Mouse (Mus musculus) A20 (cell line): ENCODE measurements around the gene Mrpl24.
"Not testable (repeated sequence)": the region's sequence is repeated elsewhere in the genome, so short reads cannot be mapped to it uniquely, and the experiment has no call there.

Experiments used
- DNase-seq: peaks from one replicate; pipeline ENCODE4 v3.0.0-alpha.2; 2011; ENCODE audit warnings: low read depth, low spot score

Mrpl24 gene

DNA sequence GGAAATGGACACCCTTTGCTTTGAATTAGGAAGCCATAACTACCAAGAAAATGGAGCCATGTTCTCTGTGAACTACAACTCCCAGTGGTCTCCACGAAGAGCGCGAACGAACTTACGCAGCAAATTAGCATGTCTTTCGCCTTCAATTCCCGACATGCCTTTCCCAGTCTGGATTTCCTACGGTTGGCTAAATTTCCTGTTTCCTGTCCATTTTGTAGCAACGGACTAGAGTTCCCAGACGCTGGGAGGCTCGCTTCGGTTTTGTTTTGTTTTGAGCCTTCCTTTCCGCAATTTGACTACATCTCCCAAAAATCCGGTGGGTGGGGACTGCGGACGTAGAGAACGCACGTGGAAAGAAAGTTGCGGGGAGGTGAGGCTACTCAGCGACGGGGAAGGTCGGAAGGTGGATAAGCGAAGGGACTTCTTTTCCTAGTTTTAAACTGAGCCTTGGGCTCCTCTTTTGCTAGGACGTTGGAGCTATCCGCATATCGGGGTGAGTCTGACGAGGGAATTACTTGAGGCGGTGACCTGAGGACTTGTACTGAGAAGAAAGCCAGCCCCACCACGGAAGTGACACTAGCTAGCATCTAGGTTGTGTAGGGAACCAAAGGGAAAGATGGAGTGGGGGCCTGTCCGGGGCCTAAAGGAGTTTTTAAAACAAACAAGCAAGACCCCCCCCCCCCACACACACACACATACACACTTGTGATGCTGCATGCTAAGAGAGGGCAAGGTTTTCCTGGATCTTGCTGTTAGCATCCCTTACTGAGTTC, at the start of gene Mrpl24:
TSS of gene Mrpl24 (plus strand) at position 171 of the 773 bp plus-strand sequence.
- peak; percentile 83 for DNase-seq

DNA sequence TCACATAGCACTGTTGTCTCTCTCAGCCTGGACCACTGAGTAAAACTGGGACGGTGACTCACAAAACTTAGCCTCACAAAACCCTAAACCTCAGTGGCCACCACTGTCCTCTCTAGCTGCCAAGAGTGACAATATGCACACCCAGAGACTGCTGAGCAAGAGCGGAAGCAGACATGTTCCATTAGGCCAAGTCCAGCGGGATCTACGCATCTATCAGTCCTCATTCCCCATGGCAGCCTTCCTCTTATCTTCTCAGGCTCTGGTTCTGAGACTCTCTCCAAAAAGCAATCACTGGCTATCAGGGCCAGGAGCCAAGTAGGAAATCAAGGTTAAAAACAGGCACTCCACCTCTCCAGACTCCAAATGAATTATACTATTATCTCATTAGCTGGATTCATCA, 41.6 kb upstream of the Mrpl24 start:
- DNase-seq: no peak

DNA sequence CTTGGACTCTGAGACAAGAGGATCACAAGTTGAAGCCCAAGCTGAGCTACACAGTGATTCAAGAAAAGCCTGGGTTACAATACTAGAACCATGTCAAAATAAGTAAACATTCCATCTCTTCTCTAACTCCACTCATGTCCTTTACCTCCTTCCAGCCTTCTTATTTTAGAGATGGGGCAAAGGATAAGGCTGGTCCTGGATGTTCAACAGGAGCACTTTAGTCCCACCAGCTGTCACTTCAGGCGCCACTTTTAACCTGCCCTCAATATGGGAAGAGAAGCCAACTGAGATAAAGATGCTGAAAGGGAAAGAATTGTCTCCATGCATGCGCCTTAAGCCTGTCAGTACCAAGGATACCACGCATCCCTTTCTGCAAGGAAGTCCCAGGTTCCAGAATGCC, 35.0 kb upstream of the Mrpl24 start:
- no peak for DNase-seq

DNA sequence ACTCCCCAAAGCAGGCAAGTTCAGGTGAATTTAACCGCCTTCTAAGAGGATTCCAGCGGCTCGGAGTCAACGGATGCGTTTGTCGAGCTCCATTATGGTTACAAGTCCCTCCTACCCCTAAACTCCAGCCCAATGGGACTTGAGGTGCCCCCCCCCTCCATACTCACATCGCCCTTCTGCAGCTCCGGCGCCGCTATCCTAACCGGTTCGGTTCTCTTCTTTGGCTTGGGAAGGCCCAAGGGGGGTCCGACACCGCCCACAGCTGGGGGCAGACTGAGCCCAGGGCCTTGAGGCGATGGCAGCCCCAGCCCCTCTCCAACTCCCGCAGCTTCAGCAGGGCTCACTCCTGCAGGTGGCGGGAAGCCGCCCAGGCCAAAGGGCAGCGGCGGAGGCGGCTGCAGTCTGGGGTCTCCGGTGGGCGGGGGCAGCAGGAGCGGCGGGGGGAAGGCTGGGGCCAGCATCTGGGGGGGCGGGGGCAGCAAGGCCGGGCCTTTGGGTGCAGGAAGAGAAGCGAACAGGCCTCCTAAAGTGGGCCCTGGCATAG, 34.5 kb upstream of the Mrpl24 start:
- peak; percentile 67 for DNase-seq

DNA sequence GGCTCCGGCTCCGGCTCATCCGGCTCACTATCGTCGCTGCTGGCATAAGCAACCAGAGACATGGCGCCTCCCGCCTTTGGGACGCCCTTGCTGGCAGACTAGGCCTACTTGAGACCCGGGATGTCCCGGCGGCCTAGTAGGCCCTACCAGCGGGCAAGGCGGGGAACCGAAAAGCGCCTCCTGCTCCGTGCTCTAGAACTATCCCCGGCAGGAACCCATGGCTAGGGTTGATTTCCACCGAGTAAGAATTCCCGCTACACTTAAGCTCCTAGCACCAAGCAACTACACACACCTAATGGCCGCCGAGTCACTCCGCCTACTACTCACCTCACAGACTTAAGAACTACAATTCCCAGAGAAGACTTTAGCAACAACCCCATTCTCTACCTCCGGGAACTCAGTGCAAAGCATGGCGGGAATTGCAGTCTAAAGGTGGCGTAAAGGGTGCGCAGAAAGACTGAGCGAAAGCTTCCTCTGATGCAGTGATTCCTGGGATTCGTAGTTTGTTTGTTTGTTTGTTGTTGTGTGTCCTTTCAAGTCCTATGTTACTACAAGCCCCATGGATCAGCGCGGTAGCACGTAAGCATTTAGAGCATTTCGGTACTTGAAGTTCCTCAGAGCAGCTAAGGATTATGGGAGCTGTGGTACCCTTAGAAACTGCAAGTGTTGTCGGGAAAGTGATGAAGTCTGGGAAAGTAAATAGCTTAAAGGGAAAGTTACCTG, 33.9 kb upstream of the Mrpl24 start, which contains the start of gene Prcc:
TSS of gene Prcc (minus strand) at position 328 of the 723 bp plus-strand sequence.
- DNase-seq: peak; percentile 97

DNA sequence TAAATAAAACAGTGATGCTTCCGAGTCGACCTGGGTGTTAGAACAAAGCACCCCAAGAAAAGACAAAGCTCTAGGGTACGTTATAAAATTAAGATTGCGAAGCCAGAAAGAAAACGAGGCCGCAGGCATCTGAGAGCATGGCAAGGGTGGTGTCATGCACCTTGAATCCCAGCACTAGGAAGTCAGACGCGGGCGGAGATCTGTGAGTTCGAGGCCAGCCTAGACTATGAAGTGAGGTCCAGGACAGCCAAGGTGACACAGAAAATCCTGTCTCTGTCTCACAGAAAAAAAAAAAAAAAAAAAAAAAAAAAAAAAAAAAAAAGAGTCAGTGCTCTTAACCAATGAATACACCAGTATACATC, 33.3 kb upstream of the Mrpl24 start:
- DNase-seq: no peak

DNA sequence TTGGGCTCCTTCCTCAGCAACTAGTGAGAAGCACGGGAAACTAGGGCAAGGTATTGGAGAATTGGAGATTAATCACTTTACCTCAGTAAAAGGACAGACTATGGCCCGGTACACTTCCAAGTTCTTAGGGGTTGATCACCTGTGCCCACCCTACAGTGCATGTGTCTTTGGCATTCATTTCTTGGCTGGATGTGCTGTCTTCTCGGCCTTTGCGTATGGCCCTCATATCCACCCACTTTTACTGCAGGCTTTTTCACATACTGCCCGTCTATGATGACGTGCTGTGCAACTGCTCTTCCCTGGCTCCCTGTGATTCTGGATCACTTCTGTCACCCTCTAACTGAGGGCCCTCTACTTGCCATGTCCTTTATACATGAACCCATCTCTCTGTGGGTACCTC, 32.9 kb upstream of the Mrpl24 start:
- DNase-seq: no peak

DNA sequence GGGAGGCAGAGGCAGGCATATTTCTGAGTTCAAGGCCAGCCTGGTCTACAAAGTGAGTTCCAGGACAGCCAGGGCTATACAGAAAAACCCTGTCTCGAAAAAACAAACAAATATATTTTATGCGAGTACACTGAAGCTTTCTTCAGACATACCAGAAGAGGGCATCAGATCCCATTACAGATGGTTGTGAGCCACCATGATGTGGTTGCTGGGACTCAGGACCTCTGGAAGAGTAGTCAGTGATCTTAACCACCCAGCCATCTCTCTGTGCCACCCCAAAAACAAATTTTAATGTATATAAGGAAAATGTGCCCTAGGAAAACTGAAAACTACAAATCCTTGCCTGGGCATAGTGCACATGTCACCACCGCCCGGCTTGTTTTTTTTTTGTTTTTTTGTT, 31.9 kb upstream of the Mrpl24 start:
- peak; percentile 50 for DNase-seq

DNA sequence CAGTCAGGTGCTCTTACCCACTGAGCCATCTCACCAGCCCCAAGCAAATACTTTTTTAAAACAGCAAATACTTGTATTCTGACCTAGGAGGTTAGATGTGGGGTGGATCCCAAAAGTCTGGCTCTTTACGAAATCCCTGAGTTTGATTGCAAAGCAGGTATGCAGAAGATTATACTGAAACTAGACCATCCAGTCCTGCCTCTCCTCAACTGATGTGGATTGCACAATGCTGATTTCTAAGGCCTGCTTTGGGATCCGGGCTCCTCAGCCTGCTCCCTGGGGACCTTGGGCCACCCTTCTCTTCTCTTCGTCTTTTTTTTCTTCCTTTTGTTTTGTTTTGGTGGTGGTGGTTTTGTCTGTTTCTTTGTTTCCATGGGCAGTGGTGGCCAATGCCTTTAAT, 27.8 kb upstream of the Mrpl24 start:
- DNase-seq: no peak

DNA sequence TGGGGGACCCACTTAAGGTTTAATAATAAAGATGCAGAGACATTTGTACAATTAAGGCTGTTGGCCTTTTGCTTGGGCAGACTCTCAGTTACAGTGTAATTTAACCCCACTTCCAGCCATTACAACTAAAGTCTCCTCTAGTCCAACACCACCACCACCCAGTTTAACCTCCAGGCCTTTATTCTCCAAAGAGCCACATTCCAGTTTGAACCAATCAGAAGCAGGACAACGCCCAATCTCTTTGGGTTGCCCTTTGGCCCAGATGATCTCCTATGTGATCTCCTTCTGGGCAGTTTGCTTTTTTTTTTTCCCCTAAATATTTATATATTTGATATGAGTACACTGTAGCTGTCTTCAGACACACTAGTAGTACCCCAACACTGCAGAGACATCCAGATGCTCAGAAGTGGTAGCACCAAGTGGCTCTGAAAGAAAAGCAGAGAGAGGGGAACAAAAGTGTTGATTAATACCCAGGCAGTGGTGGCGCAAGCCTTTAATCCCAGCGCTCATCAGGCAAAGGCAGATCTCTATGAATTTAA, 25.9 kb upstream of the Mrpl24 start:
- no peak for DNase-seq

DNA sequence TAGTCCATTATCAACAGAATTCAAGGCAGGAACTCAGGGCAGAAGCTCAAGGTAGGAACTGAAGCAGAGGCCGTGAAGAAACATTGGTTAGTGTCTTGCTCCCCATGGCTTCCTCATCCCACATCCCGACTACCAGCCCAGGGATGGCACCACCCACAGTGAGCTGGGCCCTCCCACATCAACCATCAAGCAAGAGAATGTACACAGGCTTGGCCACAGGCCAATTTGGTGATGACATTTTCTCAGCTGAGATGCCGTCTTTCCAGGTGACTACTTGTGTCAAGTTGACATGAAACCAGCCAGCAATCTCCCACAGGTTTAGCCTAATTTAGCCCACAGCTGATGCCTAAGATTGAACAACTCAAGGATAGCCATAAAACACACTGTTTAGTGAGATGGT, 20.0 kb upstream of the Mrpl24 start:
- no peak for DNase-seq

DNA sequence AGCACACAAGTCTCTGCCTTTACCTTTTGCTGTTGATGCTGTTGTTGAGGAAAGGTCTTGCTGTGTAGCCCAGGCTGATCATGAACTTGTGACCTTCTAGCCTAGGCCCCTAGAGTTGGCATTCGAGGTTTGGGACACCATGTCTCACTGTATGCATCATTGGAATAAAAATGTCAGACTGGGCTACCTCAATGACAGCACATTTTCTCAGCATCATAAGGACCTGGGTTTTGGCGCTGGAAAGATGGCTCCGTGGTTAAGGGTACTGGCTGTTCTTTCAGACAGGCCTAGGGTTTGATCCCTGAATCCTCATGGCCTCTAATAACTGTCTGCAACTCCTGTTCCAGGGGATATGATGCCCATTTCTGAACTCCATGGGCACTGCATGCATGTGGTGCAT, 19.5 kb upstream of the Mrpl24 start:
- DNase-seq: no peak

DNA sequence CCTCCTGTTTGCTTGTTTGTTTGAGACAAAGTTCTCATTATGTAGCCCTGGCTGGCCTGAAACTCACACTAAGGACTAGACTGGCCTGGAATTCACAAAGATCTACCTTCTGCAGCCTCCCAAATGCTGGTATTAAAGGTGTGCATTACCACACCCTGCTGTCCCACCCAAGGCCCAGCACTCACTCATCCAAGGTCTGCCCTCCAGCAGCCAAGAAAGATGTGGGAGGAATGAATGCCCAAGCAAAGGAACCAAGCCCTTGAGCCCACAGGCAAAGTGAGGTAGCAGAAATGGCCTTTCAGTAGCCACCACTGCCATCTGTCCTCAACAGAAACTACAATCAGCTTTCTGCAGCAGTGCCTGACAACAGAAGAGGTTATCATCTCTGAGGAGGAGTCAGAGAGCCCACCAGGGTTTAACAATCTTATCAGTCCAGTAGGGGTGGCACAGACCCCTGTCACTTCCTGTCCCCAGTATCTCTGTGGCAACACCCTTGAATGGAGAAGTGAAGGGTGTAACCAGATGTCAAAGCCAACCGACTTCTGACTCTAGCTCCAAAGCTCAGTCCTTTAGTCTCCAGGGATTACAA, 18.2 kb upstream of the Mrpl24 start:
- no peak for DNase-seq

DNA sequence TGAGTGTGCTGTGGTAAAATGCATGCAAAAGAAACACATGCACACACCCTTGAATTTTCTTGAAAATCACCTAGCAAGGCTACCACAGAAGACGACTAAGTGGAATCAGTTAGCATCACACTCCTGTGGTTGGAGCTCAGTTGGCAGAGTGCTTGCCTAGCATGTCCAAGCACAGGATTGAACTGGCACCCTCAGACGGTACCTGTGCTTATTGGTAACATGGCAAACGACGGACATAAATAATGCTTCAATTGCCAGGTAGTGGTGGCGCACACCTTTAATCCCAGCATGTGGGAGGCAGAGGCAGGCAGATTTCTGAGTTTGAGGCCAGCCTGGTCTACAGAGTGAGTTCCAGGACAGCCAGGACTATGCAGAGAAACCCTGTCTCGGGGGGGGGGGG, 17.3 kb upstream of the Mrpl24 start:
- DNase-seq: not testable (repeated sequence)

DNA sequence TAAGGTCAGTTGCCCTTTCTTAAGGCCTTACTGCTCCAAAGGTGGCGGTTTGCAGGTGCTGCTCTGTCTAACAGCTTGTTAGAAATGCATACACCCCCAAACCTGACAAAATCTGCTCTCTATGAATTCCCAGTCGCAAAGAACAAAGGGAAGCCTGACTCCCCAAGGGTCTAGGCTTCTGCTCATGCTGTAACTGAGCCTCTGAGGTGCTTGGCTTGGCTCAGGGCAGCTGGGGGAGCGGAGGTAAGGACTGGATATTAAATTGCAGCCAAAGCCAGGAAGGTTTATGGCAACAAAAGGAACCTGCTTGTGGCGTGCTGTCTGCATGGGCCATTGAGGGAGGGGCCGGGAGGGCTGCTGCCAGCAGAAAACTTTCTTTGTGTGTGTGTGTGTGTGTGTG, 15.5 kb upstream of the Mrpl24 start:
- DNase-seq: no peak

DNA sequence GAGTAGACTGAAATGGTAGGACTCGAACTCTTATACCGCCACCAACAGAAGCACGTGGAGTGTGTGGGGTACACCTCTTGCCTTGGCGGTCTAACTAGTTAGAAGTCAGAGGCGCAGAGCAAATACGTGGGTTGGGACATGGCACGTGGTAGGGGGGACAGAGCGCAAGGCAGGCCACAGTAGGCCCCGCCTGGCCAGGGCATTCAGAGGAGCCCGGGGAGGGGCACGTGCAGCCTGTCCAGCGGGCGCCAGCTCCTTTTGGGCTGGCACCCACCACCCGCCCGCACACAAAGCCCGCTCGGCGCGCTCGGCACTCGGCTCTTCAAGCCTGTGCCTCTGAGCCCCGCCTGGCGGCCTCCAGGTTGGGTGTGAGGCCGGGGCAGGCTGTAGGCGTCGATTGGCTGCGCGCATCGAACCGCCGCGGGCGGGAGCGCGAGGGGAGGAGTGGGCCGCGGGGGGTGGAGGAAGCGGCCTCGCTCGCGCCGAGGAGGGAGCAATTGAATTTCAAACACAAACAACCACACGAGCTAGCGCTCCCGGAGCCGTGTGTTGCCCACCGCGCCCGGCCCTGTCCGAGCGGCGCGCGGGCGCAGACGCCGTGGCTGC, 13.3 kb upstream of the Mrpl24 start, which contains the start of gene Hdgf:
TSS of gene Hdgf (plus strand) at position 442 of the 606 bp plus-strand sequence.
- peak; percentile 98 for DNase-seq

DNA sequence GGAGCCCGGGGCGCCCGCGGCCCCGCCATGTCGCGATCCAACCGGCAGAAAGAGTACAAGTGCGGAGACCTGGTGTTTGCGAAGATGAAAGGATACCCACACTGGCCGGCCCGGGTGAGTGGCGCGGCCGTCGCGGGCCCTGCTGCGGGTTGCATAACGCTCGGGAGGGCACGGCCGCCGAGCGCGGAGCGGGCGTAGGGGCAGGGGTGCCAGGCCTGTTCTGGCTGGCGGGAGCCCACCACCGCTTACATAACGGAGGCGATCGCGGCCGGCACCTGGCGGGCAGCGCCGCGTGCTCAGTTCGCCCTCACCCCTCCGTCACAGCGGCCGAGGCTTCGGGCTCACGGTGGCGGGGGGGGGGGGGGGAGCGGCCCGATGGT, 12.7 kb upstream of the Mrpl24 start:
- DNase-seq: peak; percentile 55

DNA sequence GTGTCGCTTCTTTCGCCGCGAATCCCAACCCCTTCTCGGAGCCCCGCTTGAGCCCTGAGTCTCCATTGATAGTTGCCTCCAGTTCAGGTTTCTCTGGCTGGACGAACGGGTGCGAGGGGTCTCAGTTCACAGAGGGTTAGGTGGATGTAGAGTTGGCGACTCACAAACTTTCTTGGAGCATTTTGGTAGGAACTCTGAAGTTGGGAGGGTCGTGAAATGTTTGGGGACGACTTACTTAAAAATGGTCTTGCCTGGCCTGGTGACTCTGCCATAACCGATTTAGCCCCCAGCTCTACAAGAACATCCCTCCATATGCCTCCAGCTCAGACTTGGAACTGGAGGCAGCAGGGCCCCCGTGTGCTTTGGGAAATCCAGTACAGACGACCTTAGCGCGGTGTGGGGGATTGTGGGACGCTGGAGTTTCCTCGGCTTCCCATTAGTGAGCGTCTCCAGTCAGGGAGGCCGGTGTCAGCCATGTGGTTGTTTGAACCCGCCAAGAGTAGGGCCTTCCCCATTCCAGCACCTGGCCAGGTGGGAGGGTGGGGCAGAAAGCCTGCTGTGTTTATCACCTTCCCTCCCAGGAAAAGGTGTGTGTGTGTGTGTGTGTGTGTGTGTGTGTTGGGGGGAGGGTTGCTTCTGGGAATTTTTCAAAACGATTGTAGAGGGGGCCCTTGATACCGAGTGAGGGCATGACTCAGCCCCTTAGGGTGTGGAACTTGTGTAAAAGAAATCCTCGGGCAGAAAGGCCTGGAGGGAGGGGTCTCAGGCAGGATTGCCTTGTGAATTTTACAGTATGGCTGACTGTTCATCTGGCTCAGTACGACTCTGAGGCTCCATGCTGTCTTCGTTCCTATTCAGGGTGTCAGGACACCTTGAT, 12.1 kb upstream of the Mrpl24 start:
- peak; percentile 74 for DNase-seq

DNA sequence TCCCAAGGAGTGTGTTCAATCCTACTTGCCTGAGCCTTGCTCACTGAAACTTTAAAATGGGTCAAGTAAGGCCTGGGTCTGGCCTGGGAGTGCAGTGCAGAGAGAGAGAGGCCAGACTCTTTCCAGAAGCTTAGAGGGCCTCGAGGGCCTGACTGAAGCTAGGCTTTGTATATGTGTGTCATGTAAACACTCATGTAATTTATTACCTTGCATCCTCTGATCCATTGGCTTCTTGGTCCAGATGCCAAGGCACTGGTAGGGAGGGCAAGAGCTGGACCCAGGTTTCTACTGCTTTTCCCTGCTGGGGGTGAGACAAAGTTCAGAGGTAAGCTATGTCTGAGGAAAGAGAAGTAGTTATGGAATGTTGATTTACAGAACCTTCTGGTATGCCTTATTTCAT, 11.4 kb upstream of the Mrpl24 start:
- no peak for DNase-seq

DNA sequence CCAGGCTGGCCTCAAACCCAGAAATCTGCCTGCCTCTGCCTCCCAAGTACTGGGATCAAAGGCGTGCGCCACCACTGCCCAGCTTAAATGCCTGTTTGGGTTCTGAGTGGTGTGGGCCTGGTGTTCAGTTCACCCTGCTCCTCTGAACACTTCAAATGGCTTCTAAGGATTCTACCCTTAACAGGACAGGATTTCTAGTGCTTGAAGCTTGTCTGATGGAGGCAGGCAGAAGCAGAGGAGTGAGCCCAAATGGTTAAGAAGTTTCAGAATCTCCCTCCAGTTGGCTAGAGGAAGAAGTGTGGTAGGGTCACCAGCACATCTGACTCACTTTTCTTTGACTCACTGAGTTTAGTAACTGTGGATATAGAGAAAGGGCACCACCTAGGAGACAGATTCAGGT, 9.9 kb upstream of the Mrpl24 start:
- DNase-seq: no peak

DNA sequence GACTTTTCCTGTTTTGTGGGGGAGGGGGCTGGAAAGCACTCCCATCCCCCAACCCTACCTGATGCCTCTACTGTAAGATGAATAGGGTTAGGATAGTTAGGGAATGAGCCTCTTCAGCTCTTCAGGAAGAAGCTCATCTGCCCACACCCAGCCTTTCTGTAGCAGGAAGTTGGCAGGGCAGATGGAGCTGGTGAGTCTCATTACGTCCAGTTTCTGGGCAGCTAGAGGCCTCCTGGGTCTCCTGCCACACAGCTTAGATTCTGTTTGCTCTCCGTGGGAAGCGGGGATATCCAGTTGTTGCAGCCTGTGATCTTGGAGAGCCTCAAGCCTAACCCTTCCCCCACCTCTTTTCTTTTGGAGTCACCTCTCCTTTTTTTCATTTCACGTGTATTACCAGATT, 9.4 kb upstream of the Mrpl24 start:
- no peak for DNase-seq
